Mouse (Mus musculus) kidney, adult 2 months (tissue): Measurements from ENCODE around the gene Rsbn1.

Source experiments
- CTCF ChIP-seq: fragments of 200-500 bp; conservative IDR thresholded peaks from 2 replicates; pipeline ENCODE4 v1.5.1; 2011; ENCODE audit warnings: low read depth, mild to moderate bottlenecking, control low read depth, low read length, moderate library complexity, mixed read lengths; ENCODE audit not compliant: insufficient read depth, insufficient read length
- POLR2A ChIP-seq: fragments of 200-500 bp; IDR thresholded peaks from one replicate; pipeline ENCODE4 v1.6.1; 2011; ENCODE audit warnings: low read depth, low read length, control low read depth

GRCm38 (mm10) chr3:103967231-103967630, 53.3 kb downstream of the Rsbn1 start:
- TF ChIP-seq CTCF (no peak), POLR2A (no peak)
